Mouse (Mus musculus): ENCODE data around the gene Olfr641. TPM values are rescaled to one million over a fixed set of nuclear protein-coding genes. Genes with fewer than 3 reads are reported as not detected.

The Olfr641 gene
- not detected for total RNA-seq (2021)

- no peak for DNase-seq
These were observed at the start of gene Olfr641 for GRCm38 (mm10) chr7:104035145-104035544. Gene Olfr641 (plus strand): TSS chr7:104035445.

GRCm38 (mm10) chr7:103998446-103998845 is 36.8 kb upstream of the Olfr641 start, which contains the start of gene Olfr638:
Gene Olfr638 (plus strand): TSS chr7:103998746.
- DNase-seq = no peak

- no peak for DNase-seq
These were observed 36.1 kb upstream of the Olfr641 start for GRCm38 (mm10) chr7:103999124-103999523.

- no peak for DNase-seq
These were observed 18.0 kb upstream of the Olfr641 start, which contains the start of gene Olfr639 for GRCm38 (mm10) chr7:104017203-104017602. Gene Olfr639 (minus strand): TSS chr7:104017303.

- no peak for DNase-seq
These were observed 16.3 kb upstream of the Olfr641 start for GRCm38 (mm10) chr7:104018953-104019352.

GRCm38 (mm10) chr7:104021651-104022050 is 13.6 kb upstream of the Olfr641 start:
- DNase-seq = no peak

GRCm38 (mm10) chr7:104025473-104025872 is 9.8 kb upstream of the Olfr641 start, which contains the start of gene Olfr640:
Gene Olfr640 (minus strand): TSS chr7:104025573.
- DNase-seq = no peak

- no peak for DNase-seq
These were observed 8.3 kb upstream of the Olfr641 start for GRCm38 (mm10) chr7:104026978-104027377.

- DNase-seq = no peak
These were observed 15.5 kb downstream of the Olfr641 start for GRCm38 (mm10) chr7:104050745-104051144.

- DNase-seq = no peak
These were observed 17.3 kb downstream of the Olfr641 start, which contains the start of gene Olfr642 for GRCm38 (mm10) chr7:104052566-104052965. Gene Olfr642 (minus strand): TSS chr7:104052666.

- no peak for DNase-seq
These were observed 24.0 kb downstream of the Olfr641 start for GRCm38 (mm10) chr7:104059215-104059614.

GRCm38 (mm10) chr7:104061345-104061744 is 26.1 kb downstream of the Olfr641 start, which contains the start of gene 4930516K23Rik:
Gene 4930516K23Rik (minus strand): TSS chr7:104061445.
- DNase-seq = no peak

- no peak for DNase-seq
These were observed 36.5 kb downstream of the Olfr641 start, which contains the start of gene Olfr644 for GRCm38 (mm10) chr7:104071769-104072168. Gene Olfr644 (minus strand): TSS chr7:104071869.

GRCm38 (mm10) chr7:104085365-104085764 is 50.1 kb downstream of the Olfr641 start, which contains the start of gene Olfr645:
Gene Olfr645 (minus strand): TSS chr7:104085465.
- DNase-seq = no peak

Other genes starting within 250 kb of the Olfr641 start
- not detected for gene Olfr67, start 243.6 kb upstream of the Olfr641 start, total RNA-seq (2021)
- gene Hbb-bt, start 221.4 kb upstream of the Olfr641 start, total RNA-seq (2021) = 10 to 100 TPM; 35.4 to 54.6 TPM
- gene Hbb-bs, start 207.3 kb upstream of the Olfr641 start, total RNA-seq (2021) = 100 to 1,000 TPM; 247 to 439 TPM
- gene Hbb-bh2, start 194.9 kb upstream of the Olfr641 start, total RNA-seq (2021) = not detected
- gene Hbb-bh1, start 192.3 kb upstream of the Olfr641 start, total RNA-seq (2021) = not detected
- gene Hbb-y, start 182.2 kb upstream of the Olfr641 start, total RNA-seq (2021) = not detected
- gene Olfr66, start 149.2 kb upstream of the Olfr641 start, total RNA-seq (2021) = not detected
- not detected for gene Olfr64, start 141.0 kb upstream of the Olfr641 start, total RNA-seq (2021)
- gene Olfr65, start 132.0 kb upstream of the Olfr641 start, total RNA-seq (2021) = not detected
- not detected for gene Olfr631, start 106.6 kb upstream of the Olfr641 start, total RNA-seq (2021)
- not detected for gene Olfr632, start 101.1 kb upstream of the Olfr641 start, total RNA-seq (2021)
- not detected for gene Olfr633, start 91.0 kb upstream of the Olfr641 start, total RNA-seq (2021)
- gene Olfr635, start 64.3 kb upstream of the Olfr641 start, total RNA-seq (2021) = under 1 TPM; 0.10 to 0.13 TPM
- gene Olfr638, start 36.7 kb upstream of the Olfr641 start, total RNA-seq (2021) = not detected
- gene Olfr639, start 18.1 kb upstream of the Olfr641 start, total RNA-seq (2021) = under 1 TPM; 0.08 to 0.17 TPM
- not detected for gene Olfr640, start 9.9 kb upstream of the Olfr641 start, total RNA-seq (2021)
- gene Olfr642, start 17.2 kb downstream of the Olfr641 start, total RNA-seq (2021) = not detected
- gene 4930516K23Rik, start 26.0 kb downstream of the Olfr641 start, total RNA-seq (2021) = not detected
- gene Olfr644, start 36.4 kb downstream of the Olfr641 start, total RNA-seq (2021) = not detected
- not detected for gene Olfr645, start 50.0 kb downstream of the Olfr641 start, total RNA-seq (2021)
- under 1 TPM in 1 of 2 experiments, not detected in 1; 0.13 TPM for gene Olfr646, start 69.4 kb downstream of the Olfr641 start, total RNA-seq (2021)
- gene Ubqln5, start 94.4 kb downstream of the Olfr641 start, total RNA-seq (2021) = not detected
- gene Olfr643, start 102.0 kb downstream of the Olfr641 start, total RNA-seq (2021) = not detected
- not detected for gene Ubqln3, start 107.8 kb downstream of the Olfr641 start, total RNA-seq (2021)
- gene Ubqlnl, start 115.1 kb downstream of the Olfr641 start, total RNA-seq (2021) = not detected
- gene Olfm5, start 129.4 kb downstream of the Olfr641 start, total RNA-seq (2021) = not detected
- under 1 TPM; 0.27 to 0.30 TPM for gene Olfr648, start 147.9 kb downstream of the Olfr641 start, total RNA-seq (2021)
- not detected for gene Olfr649, start 160.5 kb downstream of the Olfr641 start, total RNA-seq (2021)
- under 1 TPM in 1 of 2 experiments, not detected in 1; 0.22 TPM for gene Trim6, start 183.3 kb downstream of the Olfr641 start, total RNA-seq (2021)
- gene Trim34a, start 209.0 kb downstream of the Olfr641 start, total RNA-seq (2021) = 1 to 10 TPM; 1.4 to 2.2 TPM

Data from layer of hippocampus, postnatal 36 days (tissue).